Mouse (Mus musculus) 3T3-L1 (cell line): ENCODE results near the gene Dusp10.

Experiments
- DNase-seq: peaks from one replicate; pipeline ENCODE4 v3.0.0-alpha.2; 2015; ENCODE audit warnings: low read depth, low spot score

Gene Dusp10

DNA sequence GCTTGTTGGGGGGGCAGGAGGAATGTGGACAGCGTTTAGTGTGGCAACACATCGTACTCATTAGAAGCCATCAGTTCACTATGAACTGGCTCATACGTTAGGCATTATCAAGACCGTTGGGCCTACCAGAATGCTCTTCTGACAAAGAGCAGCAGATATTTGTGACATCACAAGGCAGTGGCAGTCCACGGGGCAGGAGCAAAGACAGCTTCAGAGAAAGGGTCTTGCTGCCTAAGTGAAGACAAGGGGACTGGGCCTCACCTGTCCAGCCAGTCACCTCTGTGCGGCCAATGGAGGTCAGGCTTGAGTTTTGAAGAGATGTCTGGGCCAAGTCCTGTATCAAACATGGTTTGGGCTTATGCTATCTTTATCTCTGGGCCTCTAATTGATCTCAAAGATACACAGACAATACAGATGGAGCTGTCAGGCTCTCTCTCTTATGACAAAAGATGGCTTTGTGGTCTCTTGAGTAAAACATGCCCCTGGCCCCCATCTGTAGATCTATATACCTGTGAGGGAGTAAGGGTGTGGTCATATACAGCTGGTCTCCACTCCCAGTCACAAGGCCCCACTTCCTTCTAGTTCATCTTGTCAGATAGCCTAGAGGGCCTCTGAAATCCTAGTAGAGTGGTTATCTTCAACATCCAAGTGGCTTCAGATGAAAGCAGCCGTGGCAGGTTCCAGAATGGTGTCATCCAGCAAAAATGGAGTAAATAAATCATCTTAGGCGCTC, 17.1 kb downstream of the Dusp10 start:
- DNase-seq, result no peak

DNA sequence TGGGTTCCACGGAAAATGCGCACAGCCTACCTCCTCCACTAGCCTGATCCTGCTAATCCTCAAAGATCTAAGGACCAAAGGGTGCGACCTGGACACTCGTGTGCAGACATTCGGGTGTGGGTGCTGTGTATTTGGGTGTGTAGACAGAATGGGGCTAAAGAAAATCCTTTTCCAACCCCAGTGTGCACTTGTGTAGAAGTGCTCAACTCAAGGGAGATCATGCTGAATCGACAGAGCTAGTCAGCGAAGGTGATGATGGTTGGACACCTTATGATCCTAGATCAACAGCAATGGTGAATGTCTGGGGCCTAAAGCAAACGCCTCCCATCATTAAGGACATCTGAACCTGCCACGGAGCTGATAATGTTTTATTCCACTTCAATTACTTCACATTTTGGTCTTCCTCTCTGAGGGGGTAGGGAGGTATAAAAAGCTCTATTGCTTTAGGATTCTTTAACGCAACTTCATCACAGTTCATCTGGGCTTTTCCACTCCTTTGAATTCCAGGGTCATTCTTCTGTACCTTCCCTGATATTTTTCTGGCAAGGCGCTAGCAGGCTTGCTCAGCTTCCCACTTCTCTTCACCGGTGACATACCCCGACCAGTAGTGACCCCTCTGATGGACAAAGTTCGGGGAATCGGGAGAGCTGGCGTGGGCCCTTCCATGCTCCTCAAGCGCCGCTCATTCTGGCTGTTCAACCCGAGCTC, 19.7 kb downstream of the Dusp10 start:
- DNase-seq, result peak; percentile 50

DNA sequence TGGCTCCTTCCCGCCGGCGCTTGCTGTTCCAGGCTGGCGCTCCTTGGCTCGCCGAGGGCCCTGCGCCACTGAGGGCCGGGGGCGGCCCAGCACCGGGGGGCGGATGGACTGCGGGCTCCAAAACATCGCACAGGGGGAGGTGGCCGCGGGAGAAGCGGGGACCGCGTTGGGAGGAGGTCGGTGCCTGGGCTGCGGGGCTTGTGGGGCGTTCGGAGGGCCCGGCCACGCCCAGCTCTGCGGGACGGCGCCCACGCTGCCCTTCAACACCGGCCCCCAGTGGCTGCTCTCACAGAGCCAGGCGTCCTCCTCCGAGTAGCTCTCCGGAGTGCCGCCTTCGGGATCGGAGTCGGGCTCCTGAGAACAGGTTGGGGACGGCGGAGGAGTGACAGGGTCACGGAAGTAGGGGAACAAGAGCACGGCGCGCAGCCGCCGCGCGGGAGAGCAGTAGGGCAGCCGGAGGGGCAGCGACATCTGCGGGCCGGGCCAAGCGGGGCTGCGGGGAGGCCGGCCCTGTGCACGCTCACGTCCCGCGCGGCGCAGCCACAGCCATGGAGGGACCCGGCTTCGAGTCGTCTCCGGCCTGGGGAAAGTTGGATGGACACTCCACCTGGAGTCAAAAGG, 20.4 kb downstream of the Dusp10 start:
- DNase-seq, result peak; percentile 71

- peak; percentile 100 for DNase-seq
Measured at GRCm38 (mm10) chr1:184034011-184034557, 21.0 kb downstream of the Dusp10 start, which contains the start of gene 1700056E22Rik. Gene 1700056E22Rik, minus strand, starts transcription at chr1:184034301.

DNA sequence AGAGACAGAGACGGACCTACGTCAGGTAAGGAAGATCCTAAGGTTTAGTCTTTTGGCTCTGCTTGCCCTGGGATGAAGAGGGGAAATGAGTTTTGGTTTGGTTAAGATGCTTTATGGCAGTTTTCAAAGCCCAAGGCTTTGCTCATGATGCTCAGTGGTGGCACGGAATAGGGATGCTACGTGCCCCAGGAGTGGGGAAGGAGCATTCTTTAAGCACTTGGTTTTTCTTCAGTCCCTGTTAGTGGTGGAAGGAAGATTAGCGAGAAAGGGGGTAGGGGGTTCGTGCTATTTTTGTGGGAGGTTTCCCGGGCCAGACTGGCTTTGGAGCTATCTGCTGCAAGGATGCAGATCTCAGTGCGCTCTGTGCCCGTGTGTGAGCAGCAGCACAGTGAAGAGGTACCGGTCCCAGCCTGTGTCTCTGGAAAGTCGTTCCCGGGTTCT, 21.7 kb downstream of the Dusp10 start:
- peak; percentile 67 for DNase-seq

- no peak for DNase-seq
Measured at GRCm38 (mm10) chr1:184035346-184035903, 22.3 kb downstream of the Dusp10 start.

DNA sequence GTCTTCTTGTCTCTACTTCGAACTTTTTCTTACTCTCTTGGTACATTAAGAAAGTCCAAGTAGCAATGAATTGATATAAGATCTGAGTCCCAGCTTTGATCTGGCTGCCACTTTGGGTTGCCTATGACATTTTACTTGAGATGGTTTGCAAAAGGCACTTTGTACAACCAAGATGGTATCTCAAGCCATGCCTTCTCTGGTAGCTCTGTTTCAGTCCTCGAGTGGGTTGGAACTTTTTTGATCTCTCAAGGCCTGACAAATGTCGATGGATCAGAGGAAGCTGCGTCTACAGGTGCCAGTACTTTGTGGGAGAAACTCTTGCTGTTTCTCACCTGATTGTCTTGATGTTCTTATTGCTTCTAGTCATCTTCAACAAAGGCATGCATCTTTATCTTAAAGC, 24.7 kb downstream of the Dusp10 start:
- DNase-seq, result no peak

- no peak for DNase-seq
Measured at GRCm38 (mm10) chr1:184039301-184039700, 26.2 kb downstream of the Dusp10 start.

DNA sequence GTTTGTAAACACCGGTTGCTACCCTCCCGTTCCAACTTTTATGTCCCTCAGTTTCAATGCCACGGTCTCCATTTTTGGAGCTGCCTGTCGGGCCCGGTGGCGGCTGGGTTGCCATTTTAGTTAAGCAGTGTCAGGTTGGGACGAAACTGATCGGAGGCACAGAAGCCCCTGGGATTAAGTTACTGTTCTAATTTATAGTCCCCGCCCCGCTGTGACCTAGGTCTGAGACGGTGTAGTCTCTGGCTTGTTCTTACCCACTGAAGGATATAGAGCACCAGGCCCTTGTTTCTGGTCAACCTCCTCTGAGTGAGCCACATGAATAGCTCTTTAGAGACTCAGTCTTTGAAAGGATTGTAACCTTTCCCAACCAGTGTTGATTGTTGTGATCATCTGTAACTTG, 27.1 kb downstream of the Dusp10 start:
- DNase-seq, result no peak

DNA sequence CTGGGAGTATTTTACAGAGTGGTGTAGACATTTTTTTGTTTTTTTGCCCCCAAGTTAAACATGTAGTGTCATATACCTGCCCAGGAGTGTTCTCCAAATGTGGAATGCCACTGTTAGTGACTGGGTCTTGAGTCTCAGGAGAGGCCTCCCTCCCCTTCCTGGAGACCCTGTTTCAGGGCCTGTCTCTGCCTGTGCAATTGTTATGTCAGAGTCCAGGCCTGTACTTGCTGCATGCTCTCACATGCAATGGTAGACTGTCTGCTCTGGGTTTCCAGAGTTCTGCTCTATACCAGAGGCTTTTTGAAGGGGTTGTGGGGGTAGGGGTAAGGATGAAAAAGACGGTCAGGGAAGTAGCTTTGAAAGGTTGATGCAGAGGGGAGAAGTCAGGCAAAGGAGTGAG, 27.8 kb downstream of the Dusp10 start:
- no peak for DNase-seq

DNA sequence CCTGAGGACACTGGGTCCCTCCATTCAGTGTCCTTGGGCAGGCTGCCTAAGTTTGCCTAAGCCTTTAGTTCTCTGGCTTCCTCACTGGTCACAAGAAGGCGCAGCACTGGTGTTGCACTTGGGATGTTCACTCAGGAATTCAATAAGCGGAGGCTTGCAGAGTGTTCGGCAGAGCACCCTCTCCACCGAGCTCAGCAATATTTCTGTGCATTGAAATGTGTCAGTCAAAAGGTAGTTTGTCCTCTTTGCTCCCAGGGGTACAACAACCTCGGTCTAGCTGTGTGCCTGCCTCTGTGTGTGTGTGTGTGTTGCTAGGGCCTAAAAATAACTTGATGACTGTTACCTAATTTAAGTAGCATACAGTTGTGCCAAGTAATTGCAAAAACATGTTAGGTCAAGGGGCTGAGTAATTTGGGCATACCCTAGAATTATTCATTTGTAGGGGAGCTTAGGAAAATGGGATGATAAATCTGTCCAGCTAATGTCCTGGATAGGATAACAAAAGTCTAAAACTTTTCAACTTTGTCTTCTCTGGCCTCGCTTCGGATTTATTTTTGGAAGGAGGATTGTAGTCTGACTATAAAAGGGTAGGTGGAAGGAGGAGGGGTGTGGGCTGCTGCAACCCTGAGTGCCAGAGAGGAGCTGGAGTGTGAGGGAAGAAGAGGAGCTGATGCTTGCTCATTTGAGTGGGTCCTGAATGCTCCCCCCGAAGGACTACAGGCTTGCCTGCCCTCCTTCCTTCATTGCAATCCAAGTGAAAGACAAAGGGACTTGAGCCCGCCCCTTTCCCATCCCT, 28.9 kb downstream of the Dusp10 start:
- peak; percentile 52 for DNase-seq

DNA sequence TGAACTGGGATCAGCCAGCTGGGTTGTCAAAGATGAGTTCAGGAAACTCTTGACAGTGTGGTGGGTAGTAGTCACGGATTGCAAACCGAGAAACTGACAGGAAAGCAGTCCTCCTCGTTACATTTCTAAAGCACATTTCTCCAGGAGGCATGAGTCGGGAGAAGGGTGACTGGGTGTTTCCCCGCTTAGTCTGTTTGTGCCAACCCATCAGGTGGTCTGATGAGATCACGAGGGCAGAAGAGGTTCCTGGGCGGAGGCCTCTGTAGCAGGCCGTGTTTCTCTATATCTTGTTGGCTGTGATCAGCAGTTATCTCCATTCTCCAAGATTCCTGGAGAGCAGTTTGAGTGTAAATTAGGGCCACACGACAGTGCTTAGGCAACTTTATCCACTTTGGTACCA, 29.6 kb downstream of the Dusp10 start:
- DNase-seq, result no peak

- DNase-seq, result no peak
Measured at GRCm38 (mm10) chr1:184043391-184043790, 30.3 kb downstream of the Dusp10 start.

- peak; percentile 73 for DNase-seq
Measured at GRCm38 (mm10) chr1:184046070-184046677, 33.1 kb downstream of the Dusp10 start.

DNA sequence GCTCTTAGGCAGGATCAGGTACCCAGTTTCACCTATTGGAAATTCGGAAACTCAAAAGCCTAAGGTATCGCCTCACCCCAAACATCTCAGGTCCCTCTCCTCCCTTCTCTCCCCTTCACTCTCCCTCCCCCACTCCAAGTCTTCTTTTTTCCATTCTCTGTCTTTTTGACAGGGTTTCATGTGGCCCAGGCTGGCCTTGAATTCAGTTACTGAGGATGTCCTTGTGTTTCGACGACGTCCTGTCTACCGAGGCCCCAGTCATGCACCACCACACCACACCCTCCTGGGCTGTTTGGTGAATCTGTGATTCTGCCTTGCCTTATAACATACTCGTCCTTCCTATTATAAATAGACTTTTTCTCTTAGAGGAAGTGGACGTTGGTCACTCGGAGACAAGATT, 34.7 kb downstream of the Dusp10 start:
- no peak for DNase-seq

DNA sequence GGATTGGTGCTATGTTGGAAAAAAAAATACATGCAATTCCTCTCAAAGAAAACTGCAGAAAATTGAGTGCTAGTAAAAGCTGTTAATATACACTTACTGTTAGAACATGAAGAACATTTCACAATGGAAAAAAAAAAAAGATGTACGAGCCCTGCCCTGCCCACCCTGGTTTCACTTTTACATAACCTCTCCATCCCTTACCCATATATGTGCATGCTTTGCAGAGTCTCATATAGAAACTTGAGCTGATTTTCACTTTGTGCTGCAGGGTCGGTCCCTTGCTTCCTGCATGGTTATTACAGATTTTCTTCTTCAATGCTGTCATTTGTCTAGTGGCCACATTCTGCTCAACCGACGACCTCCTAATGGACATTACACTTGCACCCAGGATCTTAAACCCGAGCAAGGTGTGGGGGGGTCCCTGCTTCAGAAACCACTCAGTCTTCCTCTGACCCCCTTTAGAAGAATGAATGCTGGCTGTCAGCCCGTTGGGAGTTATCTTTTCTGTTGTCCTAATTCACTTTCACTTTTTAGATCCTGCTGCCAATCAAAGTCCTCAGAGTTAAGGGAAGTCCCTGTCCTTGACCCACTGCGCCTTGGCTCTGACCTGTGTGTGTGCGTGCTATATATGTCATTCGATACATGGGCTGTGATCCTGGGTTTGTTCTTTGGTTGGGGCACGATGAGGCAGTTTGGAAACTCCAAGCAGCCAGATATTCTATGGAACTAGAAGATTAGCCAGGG, 35.7 kb downstream of the Dusp10 start:
- peak; percentile 34 for DNase-seq

DNA sequence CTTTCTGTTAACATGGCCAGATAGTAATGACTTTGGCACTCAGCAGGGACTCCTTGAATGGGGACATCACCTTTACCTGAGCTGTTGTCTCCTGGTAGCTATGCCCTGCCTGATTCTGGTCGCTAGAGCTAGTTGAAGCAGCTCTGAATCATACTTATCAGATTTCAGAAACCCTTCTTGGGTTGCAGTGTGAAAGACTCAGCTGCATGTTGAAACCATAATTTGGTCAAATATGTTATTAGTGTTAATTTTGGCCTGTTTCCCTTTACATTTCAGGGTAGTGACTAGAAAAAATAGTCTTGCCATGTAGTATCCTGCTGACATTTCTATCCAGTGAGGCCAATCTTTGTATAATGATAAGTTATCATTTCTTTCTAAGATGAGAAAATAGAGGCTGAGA, 38.2 kb downstream of the Dusp10 start:
- DNase-seq, result peak; percentile 49

- peak; percentile 86 for DNase-seq
Measured at GRCm38 (mm10) chr1:184051824-184052223, 38.7 kb downstream of the Dusp10 start.

- peak; percentile 27 for DNase-seq
Measured at GRCm38 (mm10) chr1:184052331-184052730, 39.2 kb downstream of the Dusp10 start.

GRCm38 (mm10) chr1:184053141-184053540, 40.0 kb downstream of the Dusp10 start:
- no peak for DNase-seq
